Mouse (Mus musculus) midbrain, embryonic 10.5 days (tissue): ENCODE measurements around the gene Idh2. TPM values are rescaled to one million over a fixed set of nuclear protein-coding genes. Genes with fewer than 3 reads are reported as not detected.
A peak's percentile ranks its signal among the peaks of the same experiment; 100 is the strongest.
"Not testable (repeated sequence)": the region's sequence is repeated elsewhere in the genome, so short reads cannot be mapped to it uniquely, and the experiment has no call there.

Experiments
- DNase-seq: peaks from one replicate; pipeline ENCODE4 v3.0.0-alpha.2; 2017; ENCODE audit warnings: low spot score
- H3K27ac ChIP-seq: fragments of 300-500 bp; sonication (generic); replicated peaks from 2 replicates; pipeline ENCODE4 v1.5.1; 2016; ENCODE audit warnings: mild to moderate bottlenecking
- H3K27me3 ChIP-seq: fragments of 300-500 bp; sonication (generic); 2 replicates; pipeline ENCODE4 v1.6.1; 2016; ENCODE audit warnings: low read depth, mild to moderate bottlenecking; ENCODE audit not compliant: poor library complexity, severe bottlenecking
- H3K36me3 ChIP-seq: fragments of 300-500 bp; sonication (generic); 2 replicates; pipeline ENCODE4 v1.6.1; 2016; ENCODE audit warnings: mild to moderate bottlenecking, moderate library complexity
- H3K4me1 ChIP-seq: fragments of 300-500 bp; sonication (generic); 2 replicates; pipeline ENCODE4 v1.6.1; 2016
- H3K4me3 ChIP-seq: fragments of 300-500 bp; sonication (generic); 2 replicates; pipeline ENCODE4 v1.5.1; 2016; ENCODE audit warnings: mild to moderate bottlenecking, moderate library complexity
- H3K9me3 ChIP-seq: fragments of 300-500 bp; sonication (generic); replicated peaks from 2 replicates; pipeline ENCODE4 v1.6.1; 2016; ENCODE audit warnings: mild to moderate bottlenecking
- WGBS: fragments of 180-500 bp; shearing (Covaris S2); methylation state at CpG from one replicate; pipeline ENCODE4 v1.1.7; 2016; 5-methylcytosine and 5-hydroxymethylcytosine counted together
- polyA plus RNA-seq: library from polyadenylated mRNA; unstranded; fragments of >200 nt; fragmentation: Nextera tagmentation; extraction: Ambion mirVana; gene quantifications from 2 replicates; pipeline ENCODE4 v1.2.1, GENCODE M21; 2016

Idh2 gene
- polyA plus RNA-seq, 1 experiment from 2014 or later = 429 TPM

DNA sequence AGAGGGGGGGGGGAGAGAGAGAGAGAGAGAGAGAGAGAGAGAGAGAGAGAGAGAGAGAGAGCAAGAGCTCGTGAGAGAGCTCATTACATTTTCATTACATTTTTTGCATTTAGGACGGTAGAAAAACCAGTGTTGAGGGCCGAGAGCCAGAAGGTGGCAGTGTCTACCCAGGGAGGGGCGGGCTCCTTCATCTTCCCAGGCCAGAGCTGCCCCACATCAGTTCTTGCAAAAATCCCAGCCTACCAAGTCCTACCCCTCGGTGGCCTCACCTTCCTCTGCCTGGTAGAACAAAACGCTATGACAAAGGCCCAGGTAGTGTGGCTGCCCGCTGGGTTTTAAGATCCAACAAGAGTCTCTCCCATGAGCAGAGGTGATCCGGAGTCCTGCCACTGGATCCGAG is 25.6 kb upstream of the Idh2 start:
- peaks cover 14% of the 10 kb centered on the region for H3K9me3 ChIP-seq
- H3K27ac ChIP-seq = peak overlapping the region; percentile 39; the same call in 1 of the 2 replicates
- peak; percentile 78 for DNase-seq
- H3K4me3 ChIP-seq = no peak overlapping the region
- H3K36me3 ChIP-seq = no peaks in the 10 kb centered on the region
- H3K4me1 ChIP-seq = peaks cover 24% of the 10 kb centered on the region
- 12% methylated on average over 9 of the region's 9 CpGs for WGBS
- no peaks in the 10 kb centered on the region for H3K27me3 ChIP-seq

GRCm38 (mm10) chr7:80138375-80138774 is 23.2 kb upstream of the Idh2 start:
- DNase-seq = no peak
- Histone ChIP-seq H3K9me3 (peaks cover 14% of the 10 kb centered on the region), H3K27me3 (no peaks in the 10 kb centered on the region), H3K27ac (no peak overlapping the region), H3K4me1 (peaks cover 17% of the 10 kb centered on the region), H3K36me3 (no peaks in the 10 kb centered on the region), H3K4me3 (no peak overlapping the region)
- 86% methylated on average over 1 of the region's 1 CpGs for WGBS

- 78% methylated on average over 1 of the region's 1 CpGs for WGBS
- H3K36me3 ChIP-seq = no peaks in the 10 kb centered on the region
- H3K4me1 ChIP-seq = peaks cover 12% of the 10 kb centered on the region
- peaks cover 14% of the 10 kb centered on the region for H3K9me3 ChIP-seq
- H3K27me3 ChIP-seq = no peaks in the 10 kb centered on the region
- H3K4me3 ChIP-seq = no peak overlapping the region
- no peak overlapping the region for H3K27ac ChIP-seq
- no peak for DNase-seq
Measured at GRCm38 (mm10) chr7:80135173-80135532, 20.0 kb upstream of the Idh2 start.

GRCm38 (mm10) chr7:80134454-80135172 is 19.4 kb upstream of the Idh2 start:
- no peaks in the 10 kb centered on the region for H3K36me3 ChIP-seq
- H3K27me3 ChIP-seq = no peaks in the 10 kb centered on the region
- WGBS = 59% methylated on average over 8 of the region's 8 CpGs
- no peak overlapping the region for H3K4me3 ChIP-seq
- H3K27ac ChIP-seq = no peak overlapping the region
- H3K4me1 ChIP-seq = peaks cover 10% of the 10 kb centered on the region
- DNase-seq = no peak
- peaks cover 14% of the 10 kb centered on the region for H3K9me3 ChIP-seq

DNA sequence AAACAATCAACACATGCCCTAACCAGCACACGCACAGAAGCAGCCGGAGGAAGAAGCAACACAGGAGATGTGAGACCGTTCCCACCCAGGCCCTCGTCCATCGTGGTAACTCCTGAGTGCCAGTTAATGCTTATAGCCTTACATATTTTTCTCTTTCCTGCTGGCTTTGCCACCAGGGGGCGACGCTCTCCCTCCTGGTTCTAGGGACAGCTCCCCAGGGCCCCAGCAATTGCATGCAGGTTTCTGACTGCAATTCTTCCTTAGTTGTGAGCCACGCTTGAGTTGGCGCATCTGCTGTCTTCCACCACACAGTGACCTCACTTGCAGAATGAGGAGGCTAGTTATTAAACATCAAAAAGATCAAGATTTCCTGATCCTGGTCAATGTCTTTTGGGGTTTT is 17.3 kb upstream of the Idh2 start:
- Histone ChIP-seq H3K4me3 (no peak overlapping the region), H3K4me1 (peaks cover 7% of the 10 kb centered on the region), H3K27me3 (no peaks in the 10 kb centered on the region), H3K36me3 (no peaks in the 10 kb centered on the region), H3K27ac (no peak overlapping the region), H3K9me3 (peaks cover 12% of the 10 kb centered on the region)
- WGBS = 62% methylated on average over 9 of the region's 9 CpGs
- DNase-seq = peak; percentile 53

DNA sequence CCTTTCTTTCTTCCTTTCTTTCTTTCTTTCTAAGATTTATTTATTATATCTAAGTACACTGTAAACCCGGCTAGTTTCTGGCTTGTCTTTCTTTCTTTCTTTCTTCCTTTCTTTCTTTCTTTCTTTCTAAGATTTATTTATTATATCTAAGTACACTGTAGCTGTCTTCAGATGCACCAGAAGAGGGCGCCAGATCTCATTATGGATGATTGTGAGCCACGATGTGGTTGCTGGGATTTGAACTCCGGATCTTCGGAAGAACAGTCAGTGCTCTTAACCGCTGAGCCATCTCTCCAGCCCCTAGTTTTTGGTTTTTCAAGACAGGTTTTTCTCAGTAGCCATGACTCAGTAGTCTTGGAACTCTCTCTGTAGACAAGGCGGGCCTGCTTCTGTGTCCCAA is 16.1 kb upstream of the Idh2 start:
- H3K36me3 ChIP-seq, H3K27me3 ChIP-seq, H3K27ac ChIP-seq, H3K9me3 ChIP-seq, H3K4me3 ChIP-seq, DNase-seq, H3K4me1 ChIP-seq: not testable (repeated sequence)
- 76% methylated on average over 7 of the region's 7 CpGs for WGBS

GRCm38 (mm10) chr7:80130344-80131055 is 15.3 kb upstream of the Idh2 start:
- 47% methylated on average over 12 of the region's 12 CpGs for WGBS
- no peaks in the 10 kb centered on the region for H3K9me3 ChIP-seq
- H3K36me3 ChIP-seq = no peaks in the 10 kb centered on the region
- H3K4me1 ChIP-seq = peaks cover 7% of the 10 kb centered on the region
- no peak overlapping the region for H3K27ac ChIP-seq
- no peak overlapping the region for H3K4me3 ChIP-seq
- no peaks in the 10 kb centered on the region for H3K27me3 ChIP-seq
- no peak for DNase-seq

GRCm38 (mm10) chr7:80129278-80129677 is 14.1 kb upstream of the Idh2 start:
- 78% methylated on average over 4 of the region's 4 CpGs for WGBS
- H3K27ac ChIP-seq = no peak overlapping the region
- no peaks in the 10 kb centered on the region for H3K36me3 ChIP-seq
- H3K4me3 ChIP-seq = no peak overlapping the region
- peaks cover 7% of the 10 kb centered on the region for H3K4me1 ChIP-seq
- H3K9me3 ChIP-seq = no peaks in the 10 kb centered on the region
- H3K27me3 ChIP-seq = no peaks in the 10 kb centered on the region
- no peak for DNase-seq

GRCm38 (mm10) chr7:80123672-80124071 is 8.5 kb upstream of the Idh2 start:
- Histone ChIP-seq H3K36me3 (no peaks in the 10 kb centered on the region), H3K4me1 (0 out of 2 replicates have a peak, but pooled peaks cover 3% of the 10 kb centered on the region), H3K4me3 (no peak overlapping the region), H3K9me3 (no peaks in the 10 kb centered on the region), H3K27me3 (no peaks in the 10 kb centered on the region), H3K27ac (no peak overlapping the region)
- 92% methylated on average over 2 of the region's 2 CpGs for WGBS
- no peak for DNase-seq

- 71% methylated on average over 4 of the region's 4 CpGs for WGBS
- Histone ChIP-seq H3K36me3 (no peaks in the 10 kb centered on the region), H3K27ac (no peak overlapping the region), H3K27me3 (no peaks in the 10 kb centered on the region), H3K4me3 (no peak overlapping the region), H3K9me3 (no peaks in the 10 kb centered on the region), H3K4me1 (0 out of 2 replicates have a peak, but pooled peaks cover 3% of the 10 kb centered on the region)
- no peak for DNase-seq
Measured at GRCm38 (mm10) chr7:80123115-80123514, 7.9 kb upstream of the Idh2 start.

- peaks cover 6% of the 10 kb centered on the region; the same call in 1 of the 2 replicates for H3K27me3 ChIP-seq
- H3K4me3 ChIP-seq = no peak overlapping the region
- DNase-seq = no peak
- H3K27ac ChIP-seq = no peak overlapping the region
- whole genome bisulfite sequencing = 83% methylated on average over 5 of the region's 5 CpGs
- peaks cover 4% of the 10 kb centered on the region; the same call in 1 of the 2 replicates for H3K4me1 ChIP-seq
- no peaks in the 10 kb centered on the region for H3K36me3 ChIP-seq
- H3K9me3 ChIP-seq = no peaks in the 10 kb centered on the region
Measured at GRCm38 (mm10) chr7:80121083-80121482, 5.9 kb upstream of the Idh2 start.

DNA sequence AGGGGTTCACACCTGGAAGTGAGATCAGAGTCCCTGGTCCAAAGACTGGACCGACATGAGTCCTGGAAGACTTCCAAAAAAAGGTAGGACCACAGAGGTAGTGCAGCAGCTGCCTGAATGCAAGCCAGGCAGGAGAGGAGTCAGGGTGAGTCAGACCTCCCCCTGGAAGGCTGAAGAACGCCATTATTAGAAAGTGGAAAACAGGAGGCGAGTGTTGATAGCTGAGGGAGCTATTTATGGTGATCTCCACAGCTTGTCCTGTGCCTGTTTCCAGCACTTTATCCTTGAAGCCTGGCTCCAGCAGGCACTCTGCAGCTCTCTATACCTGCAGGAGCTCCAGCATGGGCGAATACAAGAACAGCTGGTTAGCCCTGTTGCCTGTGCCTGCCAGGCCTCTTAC is 4.0 kb upstream of the Idh2 start:
- Histone ChIP-seq H3K36me3 (no peaks in the 10 kb centered on the region), H3K9me3 (no peaks in the 10 kb centered on the region), H3K27ac (no peak overlapping the region), H3K27me3 (peaks cover 6% of the 10 kb centered on the region; the same call in 1 of the 2 replicates), H3K4me1 (peaks cover 20% of the 10 kb centered on the region), H3K4me3 (no peak overlapping the region)
- DNase-seq = no peak
- 77% methylated on average over 4 of the region's 4 CpGs for WGBS

GRCm38 (mm10) chr7:80116158-80116557 is 966 bp upstream of the Idh2 start:
- H3K27me3 ChIP-seq = peaks cover 6% of the 10 kb centered on the region; the same call in 1 of the 2 replicates
- H3K27ac ChIP-seq = no peak overlapping the region
- 82% methylated on average over 2 of the region's 2 CpGs for WGBS
- H3K36me3 ChIP-seq = peaks cover 12% of the 10 kb centered on the region
- H3K4me3 ChIP-seq = peak overlapping the region; percentile 80
- peaks cover 44% of the 10 kb centered on the region for H3K4me1 ChIP-seq
- DNase-seq = no peak
- H3K9me3 ChIP-seq = no peaks in the 10 kb centered on the region
